In genomic region chr13:80962789-80963590, GRCm38 (mm10) we compare ENCODE assay signal across 8 mouse cellular contexts.
DNase-seq lines count a peak whose midpoint lies in the region; ATAC-seq and TF ChIP-seq lines count a peak whose summit lies in the region.

No protein-coding gene starts in this region.

- peak; percentile 92 for DNase-seq in Muller cell, postnatal 12 days (ENCODE audit: inconsistent ontology term)
- DNase-seq in cerebellum, adult 11-12 months = peak; percentile 71
- DNase-seq in heart, postnatal 36 days = peak; percentile 79 to 84
- DNase-seq in layer of hippocampus, adult 8-10 months (ENCODE audit: low spot score in 2 of 2) = peak; percentile 24 to 35
- peak; percentile 95 for DNase-seq in lung, postnatal 0 days (ENCODE audit: low spot score)
- DNase-seq in ovary, postnatal 14 days (ENCODE audit: low spot score) = peak; percentile 51
- DNase-seq in urinary bladder, adult 2 months (ENCODE audit: low spot score) = peak; percentile 61

- no peak; the same call in 1 of the 2 replicates for TF ChIP-seq CTCF in lung, postnatal 0 days (IDR thresholded peaks at IDR 0.05)

- no peaks in the 10 kb centered on the region for H3K36me3 ChIP-seq in forebrain, embryonic 16.5 days (ENCODE audit: control insufficient read depth, insufficient read depth)
- no peaks in the 10 kb centered on the region for H3K36me3 ChIP-seq in lung, postnatal 0 days (ENCODE audit: insufficient read depth, low read length)

- TF ChIP-seq EP300 in lung, postnatal 0 days (IDR thresholded peaks at IDR 0.05) = peak; percentile 83

- peak overlapping the region; percentile 83 for H3K9ac ChIP-seq in forebrain, embryonic 16.5 days (replicated peaks; ENCODE audit: low read depth, low read length)
- H3K9ac ChIP-seq in lung, postnatal 0 days (replicated peaks; ENCODE audit: low read depth) = peak overlapping the region; percentile 32; the same call in 1 of the 2 replicates

- no peaks in the 10 kb centered on the region for H3K27me3 ChIP-seq in forebrain, embryonic 16.5 days (replicated peaks; ENCODE audit: control insufficient read depth, insufficient read depth, low read length)
- no peaks in the 10 kb centered on the region for H3K27me3 ChIP-seq in lung, postnatal 0 days (replicated peaks; ENCODE audit: insufficient read depth, low read length)

- no peaks in the 10 kb centered on the region for H3K9me3 ChIP-seq in forebrain, embryonic 16.5 days (ENCODE audit: control insufficient read depth, low read length)
- no peaks in the 10 kb centered on the region for H3K9me3 ChIP-seq in lung, postnatal 0 days (ENCODE audit: low read length)

- peak; percentile 99 for ATAC-seq in forebrain, embryonic 16.5 days
- ATAC-seq in lung, postnatal 0 days = peak; percentile 98

- H3K4me2 ChIP-seq in forebrain, embryonic 16.5 days (ENCODE audit: low read length) = peak overlapping the region; percentile 83
- peak overlapping the region; percentile 58 for H3K4me2 ChIP-seq in lung, postnatal 0 days (replicated peaks; ENCODE audit: low read depth, low read length)

- H3K27ac ChIP-seq in forebrain, embryonic 16.5 days (ENCODE audit: low read length) = peak overlapping the region; percentile 44; the same call in 1 of the 2 replicates
- peak overlapping the region; percentile 83 for H3K27ac ChIP-seq in lung, postnatal 0 days (ENCODE audit: low read length)

- peaks cover 8% of the 10 kb centered on the region; the same call in 1 of the 2 replicates for H3K4me1 ChIP-seq in forebrain, embryonic 16.5 days (replicated peaks; ENCODE audit: control insufficient read depth, insufficient read depth, low read length)
- no peaks in the 10 kb centered on the region for H3K4me1 ChIP-seq in lung, postnatal 0 days (ENCODE audit: insufficient read depth, low read depth, low read length)

- WGBS in forebrain, embryonic 16.5 days = 6% methylated on average over 51 of the region's 51 CpGs
- 2% methylated on average over 43 of the region's 51 CpGs for WGBS in lung, postnatal 0 days

- intact Hi-C loops in heart, postnatal 36 days (cut with DNase I) = loop anchor here (2.0 kb wide), 1 partner anchor 76 kb away; no protein-coding TSS in a partner anchor

- H3K4me3 ChIP-seq in forebrain, embryonic 16.5 days (replicated peaks; ENCODE audit: low read length) = peak overlapping the region; percentile 74
- H3K4me3 ChIP-seq in lung, postnatal 0 days (ENCODE audit: low read depth, low read length) = peak overlapping the region; percentile 28

Comparison
In these comparisons a context has a peak if more than half of its experiments do, and no peak if none do; other contexts are left out.
1. Peak in every context shown above with its lines: DNase-seq, ATAC-seq, H3K4me3 ChIP-seq and H3K27ac ChIP-seq.
2. DNase-seq: peak in every context shown above with its lines; median percentile 95 in lung, postnatal 0 days; 92 in Muller cell, postnatal 12 days; 82 in heart, postnatal 36 days; 71 in cerebellum, adult 11-12 months; 61 in urinary bladder, adult 2 months; 51 in ovary, postnatal 14 days; 30 in layer of hippocampus, adult 8-10 months.